Mouse (Mus musculus): Measurements from ENCODE around the gene Zfp784. TPM values are rescaled to one million over a fixed set of nuclear protein-coding genes. Genes with fewer than 3 reads are reported as not detected.
A peak's percentile ranks its signal among the peaks of the same experiment; 100 is the strongest.

Gene Zfp784
- total and polyA plus RNA-seq, 3 experiments, result 0.96 to 2.9 TPM; not detected in 1

DNA sequence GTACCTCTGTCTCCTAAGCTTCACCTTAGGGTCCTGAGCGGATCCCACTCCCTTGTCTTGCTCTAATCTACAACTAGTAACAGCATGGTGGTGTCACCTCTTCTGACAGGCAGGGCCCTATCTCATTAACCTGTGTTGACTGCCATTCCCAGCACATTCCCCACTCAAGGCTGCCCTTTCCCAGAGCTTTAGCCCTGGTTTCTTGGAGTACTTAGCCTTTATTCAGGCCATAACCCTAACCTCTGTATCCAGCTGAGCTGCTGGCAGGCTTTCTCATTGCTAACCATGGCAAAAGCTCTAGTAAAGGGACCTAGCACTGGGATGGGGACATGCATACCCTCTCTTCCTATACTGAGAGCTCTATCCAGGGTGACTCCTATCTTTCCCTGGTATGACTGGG is 20.4 kb upstream of the Zfp784 start:
- H3K79me2 ChIP-seq (ENCODE audit: control insufficient read depth, insufficient read depth, low read length, poor library complexity), result peaks cover 19% of the 10 kb centered on the region
- DNase-seq (ENCODE audit: low read depth, low spot score), result no peak
- peaks cover 2 to 4% of the 10 kb centered on the region in 2 experiments; a peak in 3 of 4 replicates for H3K36me3 ChIP-seq (ENCODE audit: control insufficient read depth in 1 of 2, insufficient read depth in 2 of 2, low read length in 2 of 2)
- no peaks in the 10 kb centered on the region for H3K9me3 ChIP-seq (replicated peaks; ENCODE audit: insufficient read depth, low read length)
- H3K27me3 ChIP-seq (ENCODE audit: control insufficient read depth in 1 of 2, insufficient read depth in 2 of 2, low read length in 2 of 2), result no peaks in the 10 kb centered on the region
- H3K4me3 ChIP-seq (ENCODE audit: control insufficient read depth in 1 of 2, insufficient read depth in 1 of 2, low read depth in 2 of 2, low read length in 2 of 2), result no peak overlapping the region
- no peak overlapping the region for H3K9ac ChIP-seq (ENCODE audit: control insufficient read depth, low read depth, low read length, poor library complexity, severe bottlenecking)
- peaks cover 2 to 5% of the 10 kb centered on the region in 2 experiments; a peak in 2 of 4 replicates for H3K4me1 ChIP-seq (ENCODE audit: control insufficient read depth in 1 of 2, insufficient read depth in 2 of 2, low read length in 2 of 2)
- TF ChIP-seq ZKSCAN1 (IDR thresholded peaks at IDR 0.05; ENCODE audit: low read depth, low read length) (no peak), NRF1 (IDR thresholded peaks at IDR 0.05; ENCODE audit: insufficient read depth, low read depth, low read length, poor library complexity, severe bottlenecking) (no peak), USF1 (IDR thresholded peaks at IDR 0.05; ENCODE audit: low read depth, low read length) (no peak), NELFE (IDR thresholded peaks at IDR 0.05; ENCODE audit: low read depth, low read length) (no peak), BHLHE40 (IDR thresholded peaks at IDR 0.05; ENCODE audit: borderline replicate concordance, low read depth, low read length) (no peak), TBP (IDR thresholded peaks at IDR 0.05; ENCODE audit: low read depth, low read length) (no peak), ZMIZ1 (IDR thresholded peaks at IDR 0.05; ENCODE audit: low read depth, low read length) (no peak), EP300 (IDR thresholded peaks at IDR 0.05; ENCODE audit: low read depth in 1 of 2, low read length in 2 of 2) (no peak), CHD2 (IDR thresholded peaks at IDR 0.05; ENCODE audit: low read length) (no peak), GATA1 (IDR thresholded peaks at IDR 0.05; ENCODE audit: low read depth, low read length) (no peak), ZNF384 (IDR thresholded peaks at IDR 0.05; ENCODE audit: low read depth, low read length) (no peak), CTCF (IDR thresholded peaks at IDR 0.05 in 2 of 3, conservative IDR thresholded peaks at IDR 0.05 in 1 of 3; ENCODE audit: control insufficient read depth in 1 of 3, insufficient read depth in 1 of 3, low read depth in 2 of 3, low read length in 3 of 3, poor library complexity in 1 of 3, severe bottlenecking in 1 of 3) (no peak), TCF12 (IDR thresholded peaks at IDR 0.05; ENCODE audit: low read depth, low read length) (no peak), RCOR1 (IDR thresholded peaks at IDR 0.05; ENCODE audit: low read depth, low read length) (no peak), E2F4 (IDR thresholded peaks at IDR 0.05; ENCODE audit: borderline replicate concordance, low read depth, low read length) (no peak), TAL1 (IDR thresholded peaks at IDR 0.05; ENCODE audit: low read length) (no peak), MAZ (IDR thresholded peaks at IDR 0.05; ENCODE audit: low read depth, low read length) (no peak), MAFK (IDR thresholded peaks at IDR 0.05; ENCODE audit: borderline replicate concordance, low read depth, low read length) (no peak), KAT2A (conservative IDR thresholded peaks at IDR 0.05; ENCODE audit: low read depth, low read length) (no peak)
- H3K27ac ChIP-seq (ENCODE audit: control insufficient read depth, low read depth, low read length), result no peak overlapping the region

DNA sequence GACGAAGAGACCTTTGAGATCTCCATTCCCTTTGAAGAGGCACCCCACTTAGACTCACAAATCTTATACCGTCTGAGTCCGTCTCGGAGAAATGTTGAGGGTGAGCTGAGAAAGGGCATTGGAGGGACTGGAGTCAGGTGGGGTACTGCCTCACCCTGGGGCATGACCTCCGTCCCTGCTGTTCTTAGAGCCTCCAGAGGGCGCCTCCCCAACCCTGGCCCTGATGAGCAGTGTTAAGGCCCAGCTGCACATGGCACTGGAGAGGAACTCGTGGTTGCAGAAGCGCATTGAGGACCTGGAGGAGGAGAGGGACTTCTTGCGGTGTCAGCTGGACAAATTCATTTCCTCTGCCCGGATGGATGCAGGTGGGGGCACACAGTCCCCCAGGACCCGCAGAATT is 19.6 kb upstream of the Zfp784 start:
- Histone ChIP-seq H3K4me1 (ENCODE audit: control insufficient read depth in 1 of 2, insufficient read depth in 2 of 2, low read length in 2 of 2) (peaks cover 0 to 5% of the 10 kb centered on the region in 2 experiments; a peak in 1 of 4 replicates), H3K36me3 (ENCODE audit: control insufficient read depth in 1 of 2, insufficient read depth in 2 of 2, low read length in 2 of 2) (no peaks in the 10 kb centered on the region), H3K9ac (ENCODE audit: control insufficient read depth, low read depth, low read length, poor library complexity, severe bottlenecking) (no peak overlapping the region), H3K9me3 (replicated peaks; ENCODE audit: insufficient read depth, low read length) (no peaks in the 10 kb centered on the region), H3K4me3 (ENCODE audit: control insufficient read depth in 1 of 2, insufficient read depth in 1 of 2, low read depth in 2 of 2, low read length in 2 of 2) (no peak overlapping the region), H3K27me3 (ENCODE audit: control insufficient read depth in 1 of 2, insufficient read depth in 2 of 2, low read length in 2 of 2) (no peaks in the 10 kb centered on the region), H3K79me2 (ENCODE audit: control insufficient read depth, insufficient read depth, low read length, poor library complexity) (peaks cover 11% of the 10 kb centered on the region), H3K27ac (ENCODE audit: control insufficient read depth, low read depth, low read length) (no peak overlapping the region)
- TF ChIP-seq NELFE (IDR thresholded peaks at IDR 0.05; ENCODE audit: low read depth, low read length) (no peak), GATA1 (IDR thresholded peaks at IDR 0.05; ENCODE audit: low read depth, low read length) (no peak), CTCF (IDR thresholded peaks at IDR 0.05 in 2 of 3, conservative IDR thresholded peaks at IDR 0.05 in 1 of 3; ENCODE audit: control insufficient read depth in 1 of 3, insufficient read depth in 1 of 3, low read depth in 2 of 3, low read length in 3 of 3, poor library complexity in 1 of 3, severe bottlenecking in 1 of 3) (peak in 2 of 3 experiments; percentile 35 to 37; a peak in 3 of 6 replicates)
- no peak for DNase-seq (ENCODE audit: low read depth, low spot score)
